ENCODE assay signal across 8 mouse cellular contexts in the genomic region with DNA sequence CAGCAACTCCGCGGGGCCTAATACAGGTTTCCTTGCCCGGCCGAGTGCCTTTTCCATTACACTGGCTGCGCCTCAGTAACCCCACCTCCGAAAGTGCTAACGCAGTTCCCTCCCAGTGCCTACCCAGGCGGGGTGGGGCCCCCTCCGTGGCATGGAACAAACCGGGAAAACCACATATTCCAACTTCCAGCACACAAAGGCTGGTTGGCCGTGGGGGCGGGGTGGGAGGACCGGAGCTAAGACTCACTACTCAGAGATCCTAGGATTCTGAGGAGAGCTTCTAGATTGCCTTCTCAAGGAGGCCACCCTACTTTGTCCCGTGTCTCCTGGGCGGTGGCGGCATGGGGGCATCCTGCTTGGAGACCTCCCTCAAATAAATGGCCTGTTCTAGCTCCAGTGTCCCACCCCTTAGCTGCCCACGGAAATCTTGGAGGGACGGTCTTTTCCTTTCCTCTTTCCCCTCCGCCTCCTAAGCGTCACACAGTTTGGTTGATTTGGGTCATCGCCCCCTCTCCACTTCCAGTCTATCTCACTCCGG. TPM values are rescaled to one million over a fixed set of nuclear protein-coding genes. Genes with fewer than 3 reads are reported as not detected.
DNase-seq lines count a peak whose midpoint lies in the region; ATAC-seq and TF ChIP-seq lines count a peak whose summit lies in the region.

No protein-coding gene starts in this region.

- H3K79me2 ChIP-seq in C2C12 (ENCODE audit: control insufficient read depth, insufficient read depth): peaks cover 43% of the 10 kb centered on the region

- no peaks in the 10 kb centered on the region for H3K9me3 ChIP-seq in hindbrain, postnatal 0 days (ENCODE audit: low read length)
- H3K9me3 ChIP-seq in liver, embryonic 14.5 days (ENCODE audit: control insufficient read depth, low read length): no peaks in the 10 kb centered on the region
- H3K9me3 ChIP-seq in neural tube, embryonic 14.5 days (ENCODE audit: control insufficient read depth, low read length): no peaks in the 10 kb centered on the region

- peak overlapping the region; percentile 91 for H3K4me3 ChIP-seq in C2C12 (ENCODE audit: insufficient read depth, poor library complexity, severe bottlenecking)
- H3K4me3 ChIP-seq in hindbrain, postnatal 0 days (ENCODE audit: low read length): peak overlapping the region; percentile 61
- H3K4me3 ChIP-seq in liver, embryonic 14.5 days (ENCODE audit: insufficient read depth in 1 of 2, low read depth in 2 of 2, low read length in 2 of 2): peak overlapping the region; percentile 21 to 47
- peak overlapping the region; percentile 58 for H3K4me3 ChIP-seq in neural tube, embryonic 14.5 days (ENCODE audit: low read depth, low read length)

- H3K4me1 ChIP-seq in hindbrain, postnatal 0 days (ENCODE audit: insufficient read depth, low read length): no peaks in the 10 kb centered on the region; the same call in 1 of the 2 replicates
- H3K4me1 ChIP-seq in liver, embryonic 14.5 days (replicated peaks; ENCODE audit: control insufficient read depth in 2 of 2, insufficient read depth in 2 of 2, low read length in 1 of 2): no peaks in the 10 kb centered on the region
- peaks cover 6% of the 10 kb centered on the region; the same call in 1 of the 2 replicates for H3K4me1 ChIP-seq in neural tube, embryonic 14.5 days (ENCODE audit: control insufficient read depth, insufficient read depth, low read length)

- peaks cover 38% of the 10 kb centered on the region for H3K79me3 ChIP-seq in C2C12 (ENCODE audit: low read depth)

- DNase-seq in adrenal gland, postnatal 4 days (ENCODE audit: low spot score in 2 of 2): peak; percentile 26 to 38
- peak; percentile 25 to 43 for DNase-seq in gastrocnemius, adult 8-10 months (ENCODE audit: low spot score in 2 of 2)
- DNase-seq in hindbrain, postnatal 0 days (ENCODE audit: low spot score): no peak
- DNase-seq in liver, embryonic 14.5 days (ENCODE audit: low read depth in 3 of 3, low spot score in 3 of 3): no peak
- peak; percentile 71 for DNase-seq in yolk sac, embryonic 10.5 days (ENCODE audit: low spot score)
- DNase-seq in layer of hippocampus, adult 9-10 months (ENCODE audit: low spot score): no peak

- TF ChIP-seq CTCF in C2C12 (IDR thresholded peaks at IDR 0.05; ENCODE audit: control insufficient read depth, insufficient read depth, insufficient read length): no peak
- TF ChIP-seq CTCF in hindbrain, postnatal 0 days (IDR thresholded peaks at IDR 0.05; ENCODE audit: low read depth): no peak
- no peak for TF ChIP-seq CTCF in liver, embryonic 14.5 days (IDR thresholded peaks at IDR 0.05; ENCODE audit: low read depth)

- TF ChIP-seq EP300 in liver, embryonic 14.5 days (IDR thresholded peaks at IDR 0.05; ENCODE audit: low read depth): no peak

- no peaks in the 10 kb centered on the region for H3K27me3 ChIP-seq in C2C12 (ENCODE audit: control insufficient read depth, insufficient read depth, insufficient read length)
- H3K27me3 ChIP-seq in hindbrain, postnatal 0 days (ENCODE audit: insufficient read depth, low read length): peaks cover 9% of the 10 kb centered on the region; the same call in 1 of the 2 replicates
- peaks cover 47% of the 10 kb centered on the region for H3K27me3 ChIP-seq in liver, embryonic 14.5 days (ENCODE audit: control insufficient read depth, insufficient read depth, low read length)
- peaks cover 20% of the 10 kb centered on the region for H3K27me3 ChIP-seq in neural tube, embryonic 14.5 days (ENCODE audit: control insufficient read depth, insufficient read depth, low read length)

- H3ac ChIP-seq in C2C12 (ENCODE audit: control insufficient read depth, insufficient read length, low read depth): peak overlapping the region; percentile 79

- H3K9ac ChIP-seq in hindbrain, postnatal 0 days (replicated peaks; ENCODE audit: low read length): peak overlapping the region; percentile 51; the same call in 1 of the 2 replicates
- H3K9ac ChIP-seq in liver, embryonic 14.5 days (replicated peaks): no peak overlapping the region
- H3K9ac ChIP-seq in neural tube, embryonic 14.5 days (replicated peaks; ENCODE audit: low read depth, low read length): peak overlapping the region; percentile 52

- H3K27ac ChIP-seq in hindbrain, postnatal 0 days: peak overlapping the region; percentile 60
- H3K27ac ChIP-seq in liver, embryonic 14.5 days: no peak overlapping the region
- peak overlapping the region; percentile 23; the same call in 1 of the 2 replicates for H3K27ac ChIP-seq in neural tube, embryonic 14.5 days (ENCODE audit: low read depth, low read length)

- H3K4me2 ChIP-seq in hindbrain, postnatal 0 days (ENCODE audit: low read depth, low read length): peak overlapping the region; percentile 97
- peak overlapping the region; percentile 53 for H3K4me2 ChIP-seq in liver, embryonic 14.5 days (ENCODE audit: low read depth)
- peak overlapping the region; percentile 98 for H3K4me2 ChIP-seq in neural tube, embryonic 14.5 days (ENCODE audit: low read depth, low read length)

- H3K36me3 ChIP-seq in C2C12 (ENCODE audit: control insufficient read depth, insufficient read depth): peaks cover 26% of the 10 kb centered on the region
- no peaks in the 10 kb centered on the region for H3K36me3 ChIP-seq in hindbrain, postnatal 0 days (ENCODE audit: insufficient read depth, low read length)
- H3K36me3 ChIP-seq in liver, embryonic 14.5 days (replicated peaks; ENCODE audit: control insufficient read depth, insufficient read depth, low read depth): no peaks in the 10 kb centered on the region
- H3K36me3 ChIP-seq in neural tube, embryonic 14.5 days (ENCODE audit: control insufficient read depth, insufficient read depth, low read length): no peaks in the 10 kb centered on the region

- ATAC-seq in hindbrain, postnatal 0 days: peak; percentile 16; the same call in 1 of the 2 replicates
- peak; percentile 9; the same call in 1 of the 2 replicates for ATAC-seq in liver, embryonic 14.5 days (ENCODE audit: insufficient read depth)
- peak; percentile 10; the same call in 1 of the 2 replicates for ATAC-seq in neural tube, embryonic 14.5 days (ENCODE audit: low read depth)

- 2% methylated on average over 22 of the region's 22 CpGs for WGBS in hindbrain, postnatal 0 days
- 10% methylated on average over 22 of the region's 22 CpGs for WGBS in liver, embryonic 14.5 days (ENCODE audit: insufficient replicate concordance)
- WGBS in neural tube, embryonic 14.5 days: 2% methylated on average over 22 of the region's 22 CpGs

TF ChIP-seq in C2C12, 6 proteins besides CTCF, POLR2A, EP300 and RAD21:
- no peak for TF ChIP-seq USF1 (IDR thresholded peaks at IDR 0.05; ENCODE audit: low read depth)
- peak; percentile 18 for TF ChIP-seq MAX (IDR thresholded peaks at IDR 0.05)

RNA-seq across cellular contexts. Expression of a gene that starts 0.7 kb away (rescaled TPM):
- polyA plus RNA-seq in C2C12 (2012; fragmentation: generic; extraction: Trizol): 23.4 TPM
- total RNA-seq in adrenal gland, postnatal 4 days (2021): 10 to 100 TPM; 20.7 to 33.7 TPM
- total RNA-seq in gastrocnemius, adult 8-10 months (2022): 10 to 100 TPM; 11.1 to 14.7 (median 13.3) TPM
- 8.2 and 8.9 TPM in 2 replicates for total RNA-seq in hindbrain, postnatal 0 days (2014; rRNA removed)
- 1.4 and 1.6 TPM in 2 replicates for polyA plus RNA-seq in hindbrain, postnatal 0 days (2015; fragmentation: Nextera tagmentation; extraction: Ambion mirVana)
- 0.39 and 0.50 TPM in 2 replicates for polyA plus RNA-seq in liver, embryonic 14.5 days (2012; rRNA removed)
- 0.22 and 0.30 TPM in 2 replicates for polyA plus RNA-seq in liver, embryonic 14.5 days (2014; fragmentation: Nextera tagmentation; extraction: Ambion mirVana)
- polyA plus RNA-seq in neural tube, embryonic 14.5 days (2014; fragmentation: Nextera tagmentation; extraction: Ambion mirVana): 0.92 and 1.9 TPM in 2 replicates

RNA-seq across cellular contexts. Expression of a gene that starts 39.5 kb away (rescaled TPM):
- polyA plus RNA-seq in C2C12 (2012; fragmentation: generic; extraction: Trizol): 5.4 TPM
- 10 to 100 TPM; 28.6 to 30.1 TPM for total RNA-seq in adrenal gland, postnatal 4 days (2021)
- under 1 TPM in 3 of 4 experiments, not detected in 1; 0.02 to 0.36 (median 0.11) TPM for total RNA-seq in gastrocnemius, adult 8-10 months (2022)
- total RNA-seq in hindbrain, postnatal 0 days (2014; rRNA removed): 4.8 and 5.4 TPM in 2 replicates
- polyA plus RNA-seq in hindbrain, postnatal 0 days (2015; fragmentation: Nextera tagmentation; extraction: Ambion mirVana): 22.5 and 26.9 TPM in 2 replicates
- polyA plus RNA-seq in liver, embryonic 14.5 days (2012; rRNA removed): 5.0 and 12.0 TPM in 2 replicates
- polyA plus RNA-seq in liver, embryonic 14.5 days (2014; fragmentation: Nextera tagmentation; extraction: Ambion mirVana): 43.2 and 45.4 TPM in 2 replicates
- 6.5 and 7.8 TPM in 2 replicates for polyA plus RNA-seq in neural tube, embryonic 14.5 days (2014; fragmentation: Nextera tagmentation; extraction: Ambion mirVana)

Comparison
In these comparisons a context has a peak if more than half of its experiments do, and no peak if none do; other contexts are left out.
1. H3K4me3 ChIP-seq: peak in every context shown above with its lines; median percentile 91 in C2C12; 61 in hindbrain, postnatal 0 days; 58 in neural tube, embryonic 14.5 days; 34 in liver, embryonic 14.5 days.
2. DNase-seq: peak in adrenal gland, postnatal 4 days (2 of 2), gastrocnemius, adult 8-10 months (2 of 2) and yolk sac, embryonic 10.5 days (single experiment); none in hindbrain, postnatal 0 days (single experiment), liver, embryonic 14.5 days (0 of 3) and layer of hippocampus, adult 9-10 months (single experiment).
3. Peak in every context shown above with its lines, with median percentiles within 50 percentile points of each other: ATAC-seq and H3K4me2 ChIP-seq.